Mouse (Mus musculus) CH12.LX (cell line): Measurements from ENCODE around the gene Adgrb3. TPM values are rescaled to one million over a fixed set of nuclear protein-coding genes. Genes with fewer than 3 reads are reported as not detected.

ENCODE experiments used
- DNase-seq: peaks from one replicate; pipeline ENCODE4 v3.0.0-alpha.2; 2013; ENCODE audit errors: extremely low read depth
- H3K27ac ChIP-seq: 2 replicates; pipeline ENCODE4 v1.5.1; 2012; ENCODE audit warnings: low read depth, mild to moderate bottlenecking, control low read depth, moderate library complexity; ENCODE audit not compliant: insufficient read depth
- H3K27me3 ChIP-seq: replicated peaks from 2 replicates; pipeline ENCODE3; 2012; ENCODE audit warnings: inconsistent platforms
- H3K36me3 ChIP-seq, 2 experiments: replicated peaks in 1 of 2; 2 replicates each; pipeline versions ENCODE3 to v1.6.1; 2012; ENCODE audit warnings: inconsistent platforms in 1 of 2, low read length in 1 of 2, mild to moderate bottlenecking in 1 of 2, mixed read lengths in 1 of 2, moderate library complexity in 1 of 2; ENCODE audit not compliant: control insufficient read depth in 1 of 2, insufficient read depth in 1 of 2
- H3K4me1 ChIP-seq, 2 experiments: 2 replicates each; pipeline ENCODE4 v1.6.1; 2012; ENCODE audit warnings: inconsistent platforms in 1 of 2, moderate library complexity in 1 of 2; ENCODE audit not compliant: insufficient read depth in 2 of 2, control insufficient read depth in 1 of 2
- H3K4me2 ChIP-seq: 2 replicates; pipeline ENCODE4 v1.6.1; 2012; ENCODE audit warnings: low read depth, mild to moderate bottlenecking, control low read depth; ENCODE audit not compliant: poor library complexity, insufficient read depth, severe bottlenecking
- H3K4me3 ChIP-seq, 3 experiments: fragments of 150-350 bp in 1 of 3; sonication (generic) in 1 of 3; replicated peaks in 1 of 3; 2 replicates each; pipeline versions ENCODE3 to v1.5.1; 2011 to 2012; ENCODE audit warnings: low read depth in 2 of 3, low read length in 2 of 3, mild to moderate bottlenecking in 2 of 3, moderate library complexity in 2 of 3, control low read depth in 1 of 3, improper control_type of control experiment in 1 of 3, inconsistent platforms in 1 of 3, mixed read lengths in 1 of 3; ENCODE audit not compliant: poor library complexity in 1 of 3
- H3K79me2 ChIP-seq: replicated peaks from 2 replicates; pipeline ENCODE4 v1.6.1; 2012; ENCODE audit warnings: mild to moderate bottlenecking, moderate library complexity; ENCODE audit not compliant: control insufficient read depth, poor library complexity, insufficient read depth, severe bottlenecking; ENCODE audit errors: extremely low read depth
- H3K9ac ChIP-seq: 2 replicates; pipeline ENCODE4 v1.6.1; 2012; ENCODE audit warnings: low read depth, mild to moderate bottlenecking, control low read depth, moderate library complexity; ENCODE audit not compliant: insufficient read depth
- H3K9me3 ChIP-seq: replicated peaks from 2 replicates; pipeline ENCODE3; 2012; ENCODE audit warnings: low read length, inconsistent platforms, mixed read lengths
- BHLHE40 ChIP-seq: IDR thresholded peaks from 2 replicates; pipeline ENCODE4 v1.6.1; 2011; ENCODE audit warnings: mild to moderate bottlenecking, low read depth, low read length, improper control_type of control experiment
- CHD1 ChIP-seq: IDR thresholded peaks from 2 replicates; pipeline ENCODE4 v1.6.1; 2012; ENCODE audit warnings: low read depth, low read length, improper control_type of control experiment, inconsistent platforms
- CHD2 ChIP-seq: IDR thresholded peaks from 2 replicates; pipeline ENCODE4 v1.6.1; 2011; ENCODE audit warnings: low read length, improper control_type of control experiment
- CTCF ChIP-seq, 2 experiments: IDR thresholded peaks in 1 of 2; conservative IDR thresholded peaks in 1 of 2; 2 replicates each; pipeline ENCODE4 v1.5.1; 2011 to 2012; ENCODE audit warnings: low read depth in 2 of 2, low read length in 2 of 2, improper control_type of control experiment in 1 of 2, inconsistent platforms in 1 of 2, mild to moderate bottlenecking in 1 of 2, moderate library complexity in 1 of 2
- E2F4 ChIP-seq: IDR thresholded peaks from 2 replicates; pipeline ENCODE4 v1.6.1; 2011; ENCODE audit warnings: low read depth, low read length, improper control_type of control experiment; ENCODE audit not compliant: insufficient replicate concordance
- GABPA ChIP-seq: IDR thresholded peaks from 2 replicates; pipeline ENCODE4 v1.6.1; 2012; ENCODE audit warnings: low read depth, low read length, improper control_type of control experiment, inconsistent platforms; ENCODE audit not compliant: insufficient replicate concordance
- HCFC1 ChIP-seq: IDR thresholded peaks from 2 replicates; pipeline ENCODE4 v1.6.1; 2012; ENCODE audit warnings: low read depth, mild to moderate bottlenecking, inconsistent platforms, low read length, improper control_type of control experiment
- JUN ChIP-seq: IDR thresholded peaks from 2 replicates; pipeline ENCODE4 v1.6.1; 2011; ENCODE audit warnings: low read depth, mild to moderate bottlenecking, low read length, improper control_type of control experiment, moderate library complexity; ENCODE audit not compliant: insufficient read depth
- JUND ChIP-seq: conservative IDR thresholded peaks from 2 replicates; pipeline ENCODE4 v1.6.1; 2011; ENCODE audit warnings: low read depth, low read length, improper control_type of control experiment
- KAT2A ChIP-seq: IDR thresholded peaks from 2 replicates; pipeline ENCODE4 v1.6.1; 2012; ENCODE audit warnings: low read length, improper control_type of control experiment, inconsistent platforms; ENCODE audit not compliant: insufficient replicate concordance
- MEF2A ChIP-seq: IDR thresholded peaks from 2 replicates; pipeline ENCODE4 v1.6.1; 2014; ENCODE audit warnings: low read depth, mild to moderate bottlenecking, inconsistent platforms, low read length, improper control_type of control experiment, borderline replicate concordance
- MXI1 ChIP-seq: IDR thresholded peaks from 2 replicates; pipeline ENCODE4 v1.6.1; 2011; ENCODE audit warnings: mild to moderate bottlenecking, low read depth, low read length, improper control_type of control experiment
- MYC ChIP-seq: IDR thresholded peaks from 2 replicates; pipeline ENCODE4 v1.6.1; 2011; ENCODE audit warnings: low read depth, mild to moderate bottlenecking, improper control_type of control experiment, low read length
- NELFE ChIP-seq: IDR thresholded peaks from 2 replicates; pipeline ENCODE4 v1.6.1; 2011; ENCODE audit warnings: low read depth, low read length, improper control_type of control experiment
- NRF1 ChIP-seq: IDR thresholded peaks from 2 replicates; pipeline ENCODE4 v1.6.1; 2014; ENCODE audit warnings: low read depth, mild to moderate bottlenecking, inconsistent platforms, low read length, improper control_type of control experiment, moderate library complexity
- PAX5 ChIP-seq: IDR thresholded peaks from 2 replicates; pipeline ENCODE4 v1.6.1; 2012; ENCODE audit warnings: low read length, inconsistent platforms, mixed read lengths
- POLR2A ChIP-seq: IDR thresholded peaks from 2 replicates; pipeline ENCODE4 v1.6.1; 2011; ENCODE audit warnings: low read depth, mild to moderate bottlenecking, improper control_type of control experiment, low read length
- TBP ChIP-seq: conservative IDR thresholded peaks from 2 replicates; pipeline ENCODE4 v1.6.1; 2011; ENCODE audit warnings: low read depth, low read length, improper control_type of control experiment
- UBTF ChIP-seq: IDR thresholded peaks from 2 replicates; pipeline ENCODE4 v1.6.1; 2012; ENCODE audit warnings: low read depth, mild to moderate bottlenecking, inconsistent platforms, low read length, improper control_type of control experiment, moderate library complexity
- USF2 ChIP-seq: conservative IDR thresholded peaks from 2 replicates; pipeline ENCODE4 v1.6.1; 2011; ENCODE audit warnings: low read depth, low read length, improper control_type of control experiment
- ZKSCAN1 ChIP-seq: IDR thresholded peaks from 2 replicates; pipeline ENCODE4 v1.6.1; 2012; ENCODE audit warnings: low read depth, inconsistent platforms, low read length, improper control_type of control experiment, borderline replicate concordance
- ZNF384 ChIP-seq: IDR thresholded peaks from 2 replicates; pipeline ENCODE4 v1.6.1; 2012; ENCODE audit warnings: low read depth, low read length, improper control_type of control experiment, inconsistent platforms
- dilution Hi-C: fragments of 300-500 bp; cut with MboI; formaldehyde crosslinking; loops from 2 replicates; pipeline ENCODE4 v1.14.3; 2020; ENCODE audit warnings: low sequenced_read_pairs; ENCODE audit not compliant: extremely low pct_unique_long_range_greater_than_20kb, extremely low pct_ligation_motif_present
- in situ Hi-C: fragments of 300-500 bp; cut with MboI; formaldehyde crosslinking; loops from 3 replicates; pipeline ENCODE4 v1.14.3; 2019; ENCODE audit warnings: low sequenced_read_pairs, low pct_ligation_motif_present, low pct_unique_long_range_greater_than_20kb, mixed read lengths
- polyA plus RNA-seq: library from polyadenylated mRNA; unstranded; fragments of >175 nt; gene quantifications from 2 replicates; pipeline ENCODE4 v1.2.1, GENCODE M21; 2012; ENCODE audit warnings: low read depth; ENCODE audit not compliant: insufficient read length
- total RNA-seq, 2 experiments: library from RNA; depleted of rRNA; stranded (reverse); fragments of 300-350 nt in 1 of 2; fragments of >200 nt in 1 of 2; gene quantifications; 2 replicates each; pipeline ENCODE4 v1.2.3; 2012 to 2014

The Adgrb3 gene
- total and polyA plus RNA-seq, 3 experiments: not detected

DNA sequence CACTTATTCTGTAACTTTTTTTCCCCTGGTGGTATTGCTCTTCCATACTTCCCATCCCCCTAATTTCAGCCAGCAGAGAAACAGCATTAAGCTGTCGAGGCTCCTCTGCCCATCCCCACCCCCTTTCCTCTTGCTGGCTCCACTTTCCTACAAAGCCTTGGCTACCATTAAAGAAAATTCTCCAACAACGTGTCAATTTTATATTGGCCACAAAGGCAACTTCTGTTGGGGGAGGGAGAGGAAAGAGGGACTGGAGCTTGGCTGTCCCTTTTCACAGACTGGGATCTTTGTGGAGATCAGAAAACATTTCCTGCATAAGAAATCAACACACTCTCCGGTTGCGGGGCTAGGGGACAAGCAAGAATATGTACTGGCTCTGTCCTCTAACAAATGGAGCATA, 4.9 kb downstream of the Adgrb3 start:
- Histone ChIP-seq H3K79me2 (no peaks in the 10 kb centered on the region), H3K27me3 (no peaks in the 10 kb centered on the region), H3K36me3 (no peaks in the 10 kb centered on the region), H3K9ac (no peak overlapping the region), H3K27ac (no peak overlapping the region), H3K9me3 (peaks cover 32% of the 10 kb centered on the region), H3K4me2 (no peak overlapping the region), H3K4me3 (no peak overlapping the region), H3K4me1 (no peaks in the 10 kb centered on the region)
- TF ChIP-seq ZNF384 (no peak), UBTF (no peak), KAT2A (no peak), MYC (no peak), NRF1 (no peak), HCFC1 (no peak), MXI1 (no peak), JUN (no peak), USF2 (no peak), CTCF (conservative IDR thresholded peaks at IDR 0.05 in 1 of 2, IDR thresholded peaks at IDR 0.05 in 1 of 2; ENCODE audit: low read depth in 2 of 2, low read length in 2 of 2) (no peak)
- dilution Hi-C loops: no loop called here
- in situ Hi-C loops: no loop called here
- no peak for DNase-seq

DNA sequence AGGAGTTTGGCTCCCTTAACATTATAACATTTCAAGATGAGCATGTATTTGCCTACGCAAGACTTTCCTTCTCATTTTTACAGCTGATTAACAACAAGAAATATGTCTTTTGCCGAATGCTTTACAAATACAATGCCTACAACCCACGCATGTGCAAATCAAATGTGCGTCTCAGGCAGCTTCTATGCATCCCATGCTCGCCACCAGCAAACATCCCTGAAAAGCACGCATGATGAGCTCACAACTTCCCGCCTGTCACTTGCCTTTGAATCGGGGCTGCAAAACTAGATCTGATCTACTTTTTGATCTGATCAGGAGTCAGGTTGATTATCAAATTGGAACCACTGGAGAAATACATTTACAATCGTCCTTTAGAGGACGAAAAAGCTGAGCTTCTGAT, 5.5 kb downstream of the Adgrb3 start:
- Histone ChIP-seq H3K4me1 (no peaks in the 10 kb centered on the region), H3K9ac (no peak overlapping the region), H3K36me3 (no peaks in the 10 kb centered on the region)
- TF ChIP-seq ZNF384 (no peak), E2F4 (no peak), NELFE (no peak), MEF2A (no peak), ZKSCAN1 (no peak), JUND (no peak), PAX5 (no peak), CHD2 (no peak), UBTF (no peak), POLR2A (no peak), USF2 (no peak), TBP (no peak), MYC (no peak), BHLHE40 (no peak), CHD1 (no peak), CTCF (conservative IDR thresholded peaks at IDR 0.05 in 1 of 2, IDR thresholded peaks at IDR 0.05 in 1 of 2; ENCODE audit: low read depth in 2 of 2, low read length in 2 of 2) (no peak), GABPA (no peak), KAT2A (no peak)
- TF ChIP-seq, all 38 proteins: peak for 0
- Histone ChIP-seq H3K27ac (no peak overlapping the region), H3K4me2 (no peak overlapping the region), H3K79me2 (no peaks in the 10 kb centered on the region), H3K4me3 (no peak overlapping the region), H3K9me3 (peaks cover 28% of the 10 kb centered on the region), H3K27me3 (no peaks in the 10 kb centered on the region)
- dilution Hi-C loops (no loop called here), in situ Hi-C loops (no loop called here)
- DNase-seq: no peak
